Mouse (Mus musculus) left cerebral cortex, postnatal 4 days (tissue): ENCODE data around the gene Svs4. TPM values are rescaled to one million over a fixed set of nuclear protein-coding genes. Genes with fewer than 3 reads are reported as not detected.
"Not testable (repeated sequence)": the region's sequence is repeated elsewhere in the genome, so short reads cannot be mapped to it uniquely, and the experiment has no call there.

Source experiments
- DNase-seq: peaks from one replicate; pipeline ENCODE4 v3.0.0-alpha.2; 2022
- intact Hi-C: fragments of 180-260 bp; cut with DNase I; formaldehyde crosslinking; loops from one replicate; pipeline ENCODE4 v1.15.1; 2025
- total RNA-seq, 2 experiments: library from RNA; stranded (reverse); gene quantifications; 2 replicates each; pipeline ENCODE4 v1.2.3; 2021

Svs4 gene
- total RNA-seq: not detected

DNA sequence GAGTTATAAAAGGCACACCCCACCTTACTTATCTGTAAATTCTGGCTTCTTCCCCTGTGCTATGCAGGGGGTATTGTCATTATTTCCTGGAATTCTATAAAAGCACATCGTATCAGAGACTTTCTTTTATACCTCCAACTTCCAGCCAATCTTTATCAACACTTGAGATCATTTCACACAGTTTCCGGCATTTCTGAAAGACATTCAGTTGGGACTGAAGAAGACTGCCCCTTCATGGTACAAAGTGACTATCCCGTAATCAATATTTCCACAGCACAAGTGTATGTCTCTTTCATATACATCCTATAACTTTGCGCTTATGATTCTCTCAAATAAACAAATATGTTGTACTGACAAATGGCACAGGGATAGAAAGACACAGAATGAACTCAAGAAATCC, at the start of gene Svs4:
Svs4 (minus strand) TSS at position 101 of the 400 bp plus-strand sequence.
- intact Hi-C loops: no loop called here
- DNase-seq: no peak

- intact Hi-C loops: no loop called here
Observed at GRCm38 (mm10) chr2:164320983-164321382, 42.7 kb upstream of the Svs4 start.

GRCm38 (mm10) chr2:164316451-164316850, 38.2 kb upstream of the Svs4 start, which contains the start of gene Svs6:
TSS of gene Svs6 (plus strand) at chr2:164316751.
- intact Hi-C loops, DNase-seq: not testable (repeated sequence)

More at GRCm38 (mm10) chr2:164320983-164321382, 42.7 kb upstream of the Svs4 start:
- no peak for DNase-seq

DNA sequence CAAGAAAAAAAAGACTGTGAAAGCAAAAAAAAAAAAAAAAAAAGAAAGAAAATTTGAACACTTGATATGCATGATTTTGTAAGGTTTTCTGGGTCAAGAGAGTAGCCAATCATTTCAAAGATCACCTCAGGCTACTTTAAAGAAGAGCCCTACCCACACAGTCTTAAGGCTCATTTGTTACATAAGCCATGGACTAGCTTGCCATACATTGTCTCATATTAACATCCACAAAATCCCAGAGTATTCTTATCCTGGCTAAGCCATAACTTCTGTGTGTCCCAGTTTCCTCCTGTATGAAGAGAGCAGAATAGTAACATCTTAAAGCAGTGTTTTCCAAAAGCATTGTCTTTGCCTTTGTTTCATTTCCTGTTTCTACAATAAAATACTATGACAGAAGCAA, 37.2 kb upstream of the Svs4 start:
- intact Hi-C loops, DNase-seq: not testable (repeated sequence)

GRCm38 (mm10) chr2:164312599-164312998, 34.3 kb upstream of the Svs4 start:
- DNase-seq: no peak
- intact Hi-C loops: no loop called here

- DNase-seq, intact Hi-C loops: not testable (repeated sequence)
Observed at GRCm38 (mm10) chr2:164288968-164289367, 10.7 kb upstream of the Svs4 start, which contains the start of gene Svs3a. TSS of gene Svs3a (plus strand) at chr2:164289268.

DNA sequence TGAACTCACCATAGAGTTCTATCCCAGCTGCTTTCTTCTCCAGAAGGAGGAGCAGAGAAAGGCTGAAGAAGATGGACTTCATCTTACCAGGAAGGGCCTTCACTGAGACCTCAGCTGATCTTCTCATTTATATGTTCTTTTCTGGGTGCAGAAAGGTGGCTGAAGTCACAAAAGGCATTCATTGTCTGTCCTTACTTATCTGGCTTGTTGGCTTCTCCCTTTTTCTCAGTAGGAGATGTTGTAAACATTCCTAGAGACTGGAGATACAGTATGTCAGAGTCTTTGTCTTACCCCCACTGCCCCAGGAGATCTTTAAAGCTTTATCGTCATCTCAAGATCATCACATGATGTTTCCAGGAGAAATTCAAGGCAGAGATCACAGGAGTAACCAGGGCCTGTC, 21.7 kb downstream of the Svs4 start, which contains the start of gene Svs3b:
Svs3b (minus strand) TSS at position 101 of the 400 bp plus-strand sequence.
- intact Hi-C loops: not testable (repeated sequence)

GRCm38 (mm10) chr2:164238366-164238765, 39.9 kb downstream of the Svs4 start, which contains the start of gene Svs2:
TSS of gene Svs2 (minus strand) at chr2:164238466.
- intact Hi-C loops: no loop called here
- DNase-seq: no peak

More for the DNA sequence above, 21.7 kb downstream of the Svs4 start, which contains the start of gene Svs3b:
- DNase-seq: not testable (repeated sequence)

- intact Hi-C loops: no loop called here
- no peak for DNase-seq
Observed at GRCm38 (mm10) chr2:164232671-164233070, 45.6 kb downstream of the Svs4 start.

GRCm38 (mm10) chr2:164228361-164229070, 49.7 kb downstream of the Svs4 start:
- intact Hi-C loops: no loop called here
- no peak for DNase-seq

Other genes starting within 250 kb of the Svs4 start
- 10 to 100 TPM; 31.8 to 38.8 TPM for gene Stk4, start 208.1 kb downstream of the Svs4 start, total RNA-seq
- 10 to 100 TPM; 41.4 to 42.7 TPM for gene Tomm34, start 207.3 kb downstream of the Svs4 start, total RNA-seq
- 1 to 10 TPM; 8.1 to 9.0 TPM for gene Kcns1, start 107.3 kb downstream of the Svs4 start, total RNA-seq
- not detected for gene Wfdc5, start 95.7 kb downstream of the Svs4 start, total RNA-seq
- not detected for gene Wfdc12, start 87.9 kb downstream of the Svs4 start, total RNA-seq
- not detected for gene Wfdc15a, start 78.3 kb downstream of the Svs4 start, total RNA-seq
- gene Wfdc15b, start 56.8 kb downstream of the Svs4 start, total RNA-seq: not detected
- not detected for gene Svs2, start 40.0 kb downstream of the Svs4 start, total RNA-seq
- gene Svs3b, start 21.8 kb downstream of the Svs4 start, total RNA-seq: not detected
- not detected for gene Svs3a, start 10.8 kb upstream of the Svs4 start, total RNA-seq
- gene Svs6, start 38.3 kb upstream of the Svs4 start, total RNA-seq: not detected
- gene Svs5, start 54.3 kb upstream of the Svs4 start, total RNA-seq: not detected
- under 1 TPM in 1 of 2 experiments, not detected in 1; 0.94 TPM for gene Slpi, start 110.6 kb upstream of the Svs4 start, total RNA-seq
- gene Rbpjl, start 124.7 kb upstream of the Svs4 start, total RNA-seq: under 1 TPM; 0.24 to 0.40 TPM
- gene Matn4, start 126.7 kb upstream of the Svs4 start, total RNA-seq: 1 to 10 TPM; 9.6 to 9.8 TPM
- gene Sdc4, start 165.4 kb upstream of the Svs4 start, total RNA-seq: 10 to 100 TPM in 1 of 2 experiments, 1 to 10 TPM in 1; 9.6 to 12.6 TPM
- gene Sys1, start 178.5 kb upstream of the Svs4 start, total RNA-seq: 10 to 100 TPM; 42.5 to 45.8 TPM
- 1 to 10 TPM in 1 of 2 experiments, not detected in 1; 2.9 TPM for gene Gm20458, start 182.5 kb upstream of the Svs4 start, total RNA-seq
- gene Trp53tg5, start 195.3 kb upstream of the Svs4 start, total RNA-seq: not detected
- gene Dbndd2, start 207.6 kb upstream of the Svs4 start, total RNA-seq: 10 to 100 TPM; 32.6 to 33.5 TPM
- 100 to 1,000 TPM; 109 to 113 TPM for gene Pigt, start 219.1 kb upstream of the Svs4 start, total RNA-seq